Mouse (Mus musculus) ES-E14 (cell line): ENCODE data around the gene Vapa. TPM values are rescaled to one million over a fixed set of nuclear protein-coding genes. Genes with fewer than 3 reads are reported as not detected.

Experiments
- DNase-seq: peaks from one replicate; pipeline ENCODE4 v3.0.0-alpha.2; 2013; ENCODE audit warnings: low read depth, low spot score
- H3K27ac ChIP-seq: 2 replicates; pipeline ENCODE4 v1.5.1; 2012; ENCODE audit warnings: low read depth, mild to moderate bottlenecking, low read length, moderate library complexity, mixed read lengths; ENCODE audit not compliant: poor library complexity, insufficient read depth, severe bottlenecking
- H3K36me3 ChIP-seq: 2 replicates; pipeline ENCODE4 v1.6.1; 2012; ENCODE audit warnings: mild to moderate bottlenecking, low read length, moderate library complexity, mixed read lengths; ENCODE audit not compliant: control insufficient read depth, poor library complexity, insufficient read depth, severe bottlenecking
- H3K4me1 ChIP-seq, 2 experiments: fragments of 150-350 bp in 1 of 2; sonication (generic) in 1 of 2; 2 replicates each; pipeline ENCODE4 v1.6.1; 2012; ENCODE audit warnings: low read length in 2 of 2, mild to moderate bottlenecking in 1 of 2, mixed read lengths in 1 of 2; ENCODE audit not compliant: control insufficient read depth in 2 of 2, insufficient read depth in 2 of 2, poor library complexity in 1 of 2
- H3K4me3 ChIP-seq, 2 experiments: fragments of 150-350 bp in 1 of 2; sonication (generic) in 1 of 2; 2 replicates each; pipeline ENCODE4 v1.5.1; 2012; ENCODE audit warnings: low read length in 2 of 2, low read depth in 1 of 2, mild to moderate bottlenecking in 1 of 2, mixed read lengths in 1 of 2; ENCODE audit not compliant: insufficient read depth in 1 of 2, poor library complexity in 1 of 2, severe bottlenecking in 1 of 2
- H3K9ac ChIP-seq: 2 replicates; pipeline ENCODE4 v1.6.1; 2012; ENCODE audit warnings: low read depth, mild to moderate bottlenecking, low read length, mixed read lengths; ENCODE audit not compliant: poor library complexity, insufficient read depth, severe bottlenecking
- H3K9me3 ChIP-seq: fragments of 150-350 bp; sonication (generic); 2 replicates; pipeline ENCODE4 v1.6.1; 2012; ENCODE audit warnings: low read depth, mild to moderate bottlenecking, low read length; ENCODE audit not compliant: control insufficient read depth, insufficient read depth
- CHD2 ChIP-seq: IDR thresholded peaks from 2 replicates; pipeline ENCODE4 v1.6.1; 2014; ENCODE audit warnings: mild to moderate bottlenecking, low read depth, low read length, inconsistent platforms
- HCFC1 ChIP-seq: IDR thresholded peaks from 2 replicates; pipeline ENCODE4 v1.6.1; 2012; ENCODE audit warnings: low read length, inconsistent platforms, borderline replicate concordance; ENCODE audit not compliant: insufficient read depth
- MAFK ChIP-seq: IDR thresholded peaks from 2 replicates; pipeline ENCODE4 v1.6.1; 2014; ENCODE audit warnings: mild to moderate bottlenecking, low read depth, low read length, inconsistent platforms; ENCODE audit not compliant: insufficient read depth
- ZC3H11A ChIP-seq: IDR thresholded peaks from 2 replicates; pipeline ENCODE4 v1.6.1; 2012; ENCODE audit warnings: low read depth, mild to moderate bottlenecking, inconsistent platforms, low read length, borderline replicate concordance
- ZNF384 ChIP-seq: IDR thresholded peaks from 2 replicates; pipeline ENCODE4 v1.6.1; 2012; ENCODE audit warnings: low read depth, low read length, inconsistent platforms
- in situ Hi-C, 2 experiments: fragments of 600-800 bp; cut with MboI; formaldehyde crosslinking; loops; one replicate each; pipeline ENCODE4 v1.15.1; 2025; ENCODE audit warnings: low sequenced_read_pairs in 2 of 2, inconsistent platforms in 1 of 2; ENCODE audit not compliant: unreplicated experiment in 2 of 2
- total RNA-seq: library from RNA; depleted of rRNA; stranded (reverse); fragments of 300-350 nt; gene quantifications from 2 replicates; pipeline ENCODE4 v1.2.3, GENCODE M21; 2012; rRNA removed

Vapa gene
- 56.5 and 78.0 TPM in 2 replicates for total RNA-seq

- in situ Hi-C loops: no loop called here
- Histone ChIP-seq H3K27ac (peak within 1 kb of the TSS; percentile 98), H3K9me3 (no peaks in the 10 kb centered on the region), H3K4me3 (peak within 1 kb of the TSS; percentile 97), H3K36me3 (peaks cover 4% of the 10 kb centered on the region), H3K4me1 (peaks cover 7 to 8% of the 10 kb centered on the region in 2 experiments; a peak in 3 of 4 replicates), H3K9ac (peak within 1 kb of the TSS; percentile 98)
- DNase-seq: peak; percentile 93
- no peak for TF ChIP-seq CHD2
- peak; percentile 63; the same call in 1 of the 2 replicates for TF ChIP-seq HCFC1
- 0 out of 2 replicates have a peak, but pooled peaks have one; percentile 10 for TF ChIP-seq MAFK
- no peak for TF ChIP-seq ZC3H11A
- TF ChIP-seq ZNF384: no peak
These were observed at the start of gene Vapa for GRCm38 (mm10) chr17:65613463-65614412. Gene Vapa, minus strand, starts transcription at chr17:65613555.

- peaks cover 3 to 12% of the 10 kb centered on the region in 2 experiments; a peak in 2 of 4 replicates for H3K4me1 ChIP-seq
- H3K36me3 ChIP-seq: no peaks in the 10 kb centered on the region
- no peak for TF ChIP-seq ZNF384
- TF ChIP-seq HCFC1: no peak
- TF ChIP-seq MAFK: no peak
- no peak for TF ChIP-seq CHD2
- no peak for TF ChIP-seq ZC3H11A
- no peaks in the 10 kb centered on the region for H3K9me3 ChIP-seq
- no peak overlapping the region for H3K4me3 ChIP-seq
- no peak overlapping the region for H3K27ac ChIP-seq
- DNase-seq: no peak
- no peak overlapping the region for H3K9ac ChIP-seq
- in situ Hi-C loops: no loop called here
These were observed 49.3 kb upstream of the Vapa start for GRCm38 (mm10) chr17:65662662-65663061.

GRCm38 (mm10) chr17:65658416-65658815 is 45.1 kb upstream of the Vapa start:
- H3K4me1 ChIP-seq: peaks cover 0 to 10% of the 10 kb centered on the region in 2 experiments; a peak in 2 of 4 replicates
- TF ChIP-seq CHD2: no peak
- no peak for TF ChIP-seq MAFK
- no peak for TF ChIP-seq HCFC1
- no peak for TF ChIP-seq ZNF384
- no peak for TF ChIP-seq ZC3H11A
- no peaks in the 10 kb centered on the region for H3K36me3 ChIP-seq
- H3K9me3 ChIP-seq: no peaks in the 10 kb centered on the region
- H3K27ac ChIP-seq: no peak overlapping the region
- H3K9ac ChIP-seq: no peak overlapping the region
- H3K4me3 ChIP-seq: no peak overlapping the region
- no peak for DNase-seq
- in situ Hi-C loops: no loop called here

GRCm38 (mm10) chr17:65657958-65658357 is 44.6 kb upstream of the Vapa start:
- H3K9ac ChIP-seq: no peak overlapping the region
- H3K36me3 ChIP-seq: no peaks in the 10 kb centered on the region
- no peak for DNase-seq
- in situ Hi-C loops: no loop called here
- peaks cover 0 to 6% of the 10 kb centered on the region in 2 experiments; a peak in 2 of 4 replicates for H3K4me1 ChIP-seq
- no peaks in the 10 kb centered on the region for H3K9me3 ChIP-seq
- no peak overlapping the region for H3K27ac ChIP-seq
- no peak for TF ChIP-seq MAFK
- TF ChIP-seq CHD2: no peak
- no peak for TF ChIP-seq ZC3H11A
- no peak for TF ChIP-seq HCFC1
- no peak overlapping the region for H3K4me3 ChIP-seq
